8 mouse cellular contexts compared by ENCODE assay signal in the genomic region with DNA sequence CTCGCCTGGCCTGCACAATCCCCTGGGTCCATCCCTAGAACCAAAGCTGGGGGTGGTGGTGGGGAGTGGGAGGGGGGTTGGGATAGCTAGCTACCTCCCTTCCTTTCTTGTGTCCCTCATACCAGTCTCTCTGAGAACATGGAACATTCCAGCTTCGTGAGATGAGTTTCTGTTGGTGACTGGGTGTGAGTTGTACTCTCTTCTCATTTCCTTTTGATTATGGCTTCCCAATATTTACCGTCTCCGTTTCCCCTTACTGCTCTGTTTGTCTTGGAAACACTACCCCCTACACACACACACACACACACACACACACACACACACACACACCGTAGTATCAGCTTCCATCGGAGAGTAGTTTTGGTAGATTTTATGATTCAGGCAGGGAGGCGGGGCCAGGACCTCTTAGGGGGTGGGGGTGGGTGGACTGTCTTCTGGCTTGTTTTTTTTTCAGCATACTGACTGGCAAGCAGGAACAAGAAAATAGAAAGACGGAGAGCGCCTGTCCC.
DNase-seq lines count a peak whose midpoint lies in the region; ATAC-seq and TF ChIP-seq lines count a peak whose summit lies in the region.

No protein-coding gene starts in this region.

- TF ChIP-seq POLR2A in kidney, adult 2 months (IDR thresholded peaks at IDR 0.05; ENCODE audit: low read depth, low read length), result no peak

- no peak overlapping the region for H3K4me3 ChIP-seq in kidney, adult 2 months (ENCODE audit: insufficient read depth, low read depth, low read length)
- H3K4me3 ChIP-seq in embryonic facial prominence, embryonic 13.5 days, result no peak overlapping the region
- no peak overlapping the region for H3K4me3 ChIP-seq in hindbrain, embryonic 14.5 days (replicated peaks; ENCODE audit: low read length)
- no peak overlapping the region for H3K4me3 ChIP-seq in midbrain, embryonic 13.5 days (replicated peaks)

- TF ChIP-seq CTCF in kidney, adult 2 months (conservative IDR thresholded peaks at IDR 0.05; ENCODE audit: insufficient read depth, insufficient read length, low read depth, low read length), result no peak

- no peak for DNase-seq in kidney, adult 2 months
- no peak for DNase-seq in kidney, adult 18-20 months
- DNase-seq in hindbrain, embryonic 14.5 days (ENCODE audit: low spot score), result no peak
- no peak for DNase-seq in layer of hippocampus, postnatal 14 days (ENCODE audit: low spot score in 2 of 2)
- no peak for DNase-seq in layer of hippocampus, adult 8-10 months (ENCODE audit: low spot score in 2 of 2)
- no peak for DNase-seq in left cerebral cortex, adult 18-20 months (ENCODE audit: low spot score in 2 of 2)

- ATAC-seq in embryonic facial prominence, embryonic 13.5 days (ENCODE audit: insufficient number of reproducible peaks, insufficient read depth, low FRiP score, low TSS enrichment, low read depth), result 0 out of 2 replicates have a peak, but pooled peaks have one; percentile 13
- no peak for ATAC-seq in hindbrain, embryonic 14.5 days (ENCODE audit: low FRiP score)
- ATAC-seq in midbrain, embryonic 13.5 days, result peak; percentile 9; the same call in 1 of the 2 replicates

- H3K9me3 ChIP-seq in embryonic facial prominence, embryonic 13.5 days, result 0 out of 2 replicates have a peak, but pooled peaks cover 5% of the 10 kb centered on the region
- H3K9me3 ChIP-seq in hindbrain, embryonic 14.5 days (ENCODE audit: control insufficient read depth, low read length), result no peaks in the 10 kb centered on the region
- no peaks in the 10 kb centered on the region for H3K9me3 ChIP-seq in midbrain, embryonic 13.5 days

- no peaks in the 10 kb centered on the region; the same call in 1 of the 2 replicates for H3K36me3 ChIP-seq in kidney, adult 2 months (ENCODE audit: control insufficient read depth, insufficient read depth, low read length)
- H3K36me3 ChIP-seq in embryonic facial prominence, embryonic 13.5 days, result peaks cover 65% of the 10 kb centered on the region
- H3K36me3 ChIP-seq in hindbrain, embryonic 14.5 days (replicated peaks; ENCODE audit: control insufficient read depth, insufficient read depth), result peaks cover 15% of the 10 kb centered on the region; the same call in 1 of the 2 replicates
- H3K36me3 ChIP-seq in midbrain, embryonic 13.5 days, result peaks cover 13% of the 10 kb centered on the region

- no peak overlapping the region for H3K9ac ChIP-seq in embryonic facial prominence, embryonic 13.5 days
- no peak overlapping the region for H3K9ac ChIP-seq in hindbrain, embryonic 14.5 days
- H3K9ac ChIP-seq in midbrain, embryonic 13.5 days (replicated peaks), result no peak overlapping the region

- H3K27ac ChIP-seq in kidney, adult 2 months (ENCODE audit: insufficient read depth, low read depth, low read length), result peak overlapping the region; percentile 51; the same call in 1 of the 2 replicates
- H3K27ac ChIP-seq in embryonic facial prominence, embryonic 13.5 days, result peak overlapping the region; percentile 95
- H3K27ac ChIP-seq in hindbrain, embryonic 14.5 days, result peak overlapping the region; percentile 52
- peak overlapping the region; percentile 79 for H3K27ac ChIP-seq in midbrain, embryonic 13.5 days

- 25% methylated on average over 9 of the region's 9 CpGs for WGBS in kidney, adult 2 months
- 11% methylated on average over 9 of the region's 9 CpGs for WGBS in embryonic facial prominence, embryonic 13.5 days
- WGBS in hindbrain, embryonic 14.5 days, result 34% methylated on average over 9 of the region's 9 CpGs
- WGBS in midbrain, embryonic 13.5 days, result 41% methylated on average over 9 of the region's 9 CpGs

- H3K4me1 ChIP-seq in kidney, adult 2 months (ENCODE audit: control insufficient read depth, insufficient read depth, low read length), result peaks cover 15% of the 10 kb centered on the region; the same call in 1 of the 2 replicates
- H3K4me1 ChIP-seq in embryonic facial prominence, embryonic 13.5 days, result peaks cover 57% of the 10 kb centered on the region
- H3K4me1 ChIP-seq in hindbrain, embryonic 14.5 days (replicated peaks; ENCODE audit: control insufficient read depth, insufficient read depth, low read length), result peaks cover 11% of the 10 kb centered on the region
- H3K4me1 ChIP-seq in midbrain, embryonic 13.5 days (replicated peaks), result peaks cover 36% of the 10 kb centered on the region

- H3K27me3 ChIP-seq in kidney, adult 2 months (replicated peaks; ENCODE audit: control insufficient read depth, insufficient read depth, low read length), result no peaks in the 10 kb centered on the region
- H3K27me3 ChIP-seq in embryonic facial prominence, embryonic 13.5 days, result no peaks in the 10 kb centered on the region
- no peaks in the 10 kb centered on the region for H3K27me3 ChIP-seq in hindbrain, embryonic 14.5 days (ENCODE audit: control insufficient read depth, insufficient read depth, low read length)
- no peaks in the 10 kb centered on the region for H3K27me3 ChIP-seq in midbrain, embryonic 13.5 days

- H3K4me2 ChIP-seq in embryonic facial prominence, embryonic 13.5 days, result peak overlapping the region; percentile 37
- H3K4me2 ChIP-seq in hindbrain, embryonic 14.5 days (replicated peaks), result no peak overlapping the region
- H3K4me2 ChIP-seq in midbrain, embryonic 13.5 days (replicated peaks), result no peak overlapping the region
